Mouse (Mus musculus) adrenal gland, postnatal 14 days (tissue): ENCODE results near the gene Nmrk1. TPM values are rescaled to one million over a fixed set of nuclear protein-coding genes. Genes with fewer than 3 reads are reported as not detected.
"Not testable (repeated sequence)": the region's sequence is repeated elsewhere in the genome, so short reads cannot be mapped to it uniquely, and the experiment has no call there.

Experiments used
- DNase-seq: peaks from one replicate; pipeline ENCODE4 v3.0.0; 2021; ENCODE audit warnings: mixed read lengths
- long read RNA-seq, 2 experiments: library from polyadenylated mRNA; stranded (forward); transcript quantifications; one replicate each; pipeline ENCODE4 v2.0.0; 2021
- total RNA-seq: library from RNA; stranded (reverse); gene quantifications from 2 replicates; pipeline ENCODE4 v1.2.3, GENCODE M21; 2021

Nmrk1 gene
- total RNA-seq, result 8.8 and 13.6 TPM in 2 replicates
- long read RNA-seq, experiment 1, transcript Nmrk1-206 (9 exons, 1,940 nt), result major isoform, 6 of 11 reads
- long read RNA-seq, experiment 1, partial matches to known transcripts, result 0 of 11 reads
- long read RNA-seq, experiment 1, other reads (novel, unspliced or antisense), result 5 of 11 reads
- long read RNA-seq, experiment 2, transcript Nmrk1-206 (9 exons, 1,940 nt), result major isoform, 11 of 19 reads
- long read RNA-seq, experiment 2, partial matches to known transcripts, result 1 of 19 reads
- long read RNA-seq, experiment 2, other reads (novel, unspliced or antisense), result 7 of 19 reads

GRCm38 (mm10) chr19:18631644-18632219, at the start of gene Nmrk1, which contains the start of gene Ostf1:
Gene Nmrk1 (plus strand): TSS chr19:18631950.
Gene Ostf1 (minus strand): TSS chr19:18631823.
- peak; percentile 99 for DNase-seq

GRCm38 (mm10) chr19:18582226-18582625, 49.5 kb upstream of the Nmrk1 start:
- DNase-seq, result no peak

DNA sequence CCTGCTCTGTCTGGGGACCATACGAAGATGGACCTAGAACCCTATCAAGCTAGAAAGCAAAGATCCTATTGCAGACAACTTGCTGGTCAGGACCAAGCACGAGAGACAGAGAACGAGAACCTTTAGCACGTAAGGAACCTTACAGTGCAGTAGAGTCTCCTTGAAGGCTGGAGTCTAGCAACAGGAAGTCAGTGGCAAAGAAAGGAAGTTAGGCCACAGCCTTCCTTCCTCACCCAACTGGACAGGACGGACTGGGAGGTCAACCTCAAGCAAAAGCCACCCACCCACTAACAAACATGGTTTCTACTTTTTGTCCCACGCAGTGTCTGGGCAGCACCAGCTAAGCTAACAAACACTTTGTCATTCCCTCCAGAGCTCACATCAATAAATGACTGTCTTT, 48.9 kb upstream of the Nmrk1 start:
- no peak for DNase-seq

DNA sequence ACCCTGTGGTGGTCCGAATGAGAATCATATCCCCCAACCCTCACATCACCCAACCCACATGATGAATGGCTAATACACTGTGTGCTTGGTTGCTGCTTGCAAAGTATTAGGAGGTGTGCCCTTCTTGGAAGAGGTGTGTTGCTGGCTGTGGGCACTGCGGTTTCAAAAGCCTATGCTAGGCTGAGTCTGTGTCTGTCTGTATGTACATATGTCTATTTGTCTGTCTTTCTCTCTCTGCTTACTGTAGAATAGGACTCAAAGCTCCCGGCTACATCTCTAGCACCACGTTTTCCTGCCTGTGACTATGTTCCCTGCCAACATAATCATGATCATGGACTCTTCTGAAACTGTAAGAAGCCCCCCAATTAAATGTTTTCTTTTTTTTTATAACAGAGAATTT, 48.0 kb upstream of the Nmrk1 start:
- no peak for DNase-seq

GRCm38 (mm10) chr19:18584621-18585020, 47.1 kb upstream of the Nmrk1 start:
- no peak for DNase-seq

- no peak for DNase-seq
Observed at GRCm38 (mm10) chr19:18587118-18587517, 44.6 kb upstream of the Nmrk1 start.

GRCm38 (mm10) chr19:18588243-18588642, 43.5 kb upstream of the Nmrk1 start:
- DNase-seq, result no peak

- not testable (repeated sequence) for DNase-seq
Observed at GRCm38 (mm10) chr19:18588801-18589200, 42.9 kb upstream of the Nmrk1 start.

- DNase-seq, result no peak
Observed at GRCm38 (mm10) chr19:18589276-18589675, 42.5 kb upstream of the Nmrk1 start.

- DNase-seq, result no peak
Observed at GRCm38 (mm10) chr19:18590234-18590633, 41.5 kb upstream of the Nmrk1 start.

GRCm38 (mm10) chr19:18590942-18591354, 40.8 kb upstream of the Nmrk1 start:
- DNase-seq, result no peak

DNA sequence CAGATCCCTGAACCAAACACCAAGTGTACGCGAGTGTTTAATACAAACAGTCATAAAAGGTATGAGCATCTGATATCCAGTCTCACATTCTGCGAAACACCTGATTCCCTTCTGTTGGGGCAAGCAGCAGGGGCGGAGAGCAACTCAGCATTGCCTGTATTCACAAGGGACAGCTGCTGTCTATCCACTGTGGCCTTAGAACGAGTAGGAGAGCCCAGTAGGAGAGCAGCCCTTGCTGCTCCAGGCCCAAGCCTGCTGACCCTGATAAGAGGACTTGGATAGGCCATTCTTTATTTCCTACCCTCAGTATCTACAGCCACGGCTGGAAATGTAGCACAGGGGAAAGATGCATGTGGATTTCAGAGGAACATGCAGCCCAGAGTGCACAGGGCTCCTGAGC, 38.8 kb upstream of the Nmrk1 start:
- DNase-seq, result no peak

DNA sequence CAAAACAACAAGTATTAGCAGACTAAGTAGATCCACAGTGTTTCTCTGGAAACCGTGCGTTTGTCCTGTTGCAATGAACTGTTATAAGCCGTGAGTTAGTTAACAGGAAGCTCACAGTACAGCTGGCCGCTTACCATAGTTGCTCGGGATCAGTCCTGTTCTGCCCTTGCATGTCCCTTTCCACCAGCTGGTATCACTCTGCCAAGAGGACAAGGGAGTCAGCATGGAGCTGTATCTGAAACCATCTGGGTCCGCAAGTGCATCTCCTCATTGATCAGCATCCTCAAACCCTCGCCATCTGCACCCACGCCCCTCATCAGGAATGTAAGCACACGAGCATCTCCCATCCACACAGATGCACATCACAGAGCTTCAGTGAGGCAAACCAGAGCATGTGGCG, 38.0 kb upstream of the Nmrk1 start:
- no peak for DNase-seq

DNA sequence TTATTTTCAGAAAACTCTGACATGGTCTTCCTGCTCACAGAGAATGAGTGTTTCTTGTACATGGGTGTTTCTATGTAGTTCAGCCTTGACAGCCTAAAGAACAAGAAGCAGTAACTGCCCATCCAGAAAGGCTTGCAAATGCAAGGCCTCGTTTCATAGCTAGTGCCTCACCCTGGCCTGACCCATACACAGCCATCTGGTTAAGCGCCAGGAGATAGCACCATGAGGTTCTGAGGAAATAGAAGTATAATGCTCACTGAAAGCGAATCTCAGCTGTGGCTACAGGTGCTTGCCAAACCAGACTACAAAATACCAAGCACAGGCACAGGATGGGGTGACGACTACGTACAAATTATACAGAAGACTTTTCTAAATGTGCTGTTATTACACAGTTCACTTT, 34.9 kb upstream of the Nmrk1 start:
- DNase-seq, result no peak

DNA sequence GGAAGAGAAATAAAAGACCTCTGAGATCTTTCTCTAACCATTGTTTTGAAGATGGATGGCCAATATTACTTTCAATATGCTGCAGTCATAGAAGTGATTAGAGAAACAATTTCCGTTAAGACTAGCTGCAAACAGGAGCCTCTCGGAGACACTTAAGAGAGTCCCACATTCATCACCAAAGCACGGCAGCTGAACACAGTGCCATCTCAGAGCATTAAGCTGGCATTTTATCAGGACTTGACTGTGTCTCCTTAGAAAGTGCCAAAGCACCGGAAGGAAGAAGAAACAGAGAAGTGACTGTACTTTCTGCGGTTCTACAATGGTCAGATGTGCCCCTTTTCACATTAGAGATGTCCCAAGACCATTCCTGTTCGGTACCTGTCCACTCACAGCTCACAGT, 34.0 kb upstream of the Nmrk1 start:
- DNase-seq, result no peak

DNA sequence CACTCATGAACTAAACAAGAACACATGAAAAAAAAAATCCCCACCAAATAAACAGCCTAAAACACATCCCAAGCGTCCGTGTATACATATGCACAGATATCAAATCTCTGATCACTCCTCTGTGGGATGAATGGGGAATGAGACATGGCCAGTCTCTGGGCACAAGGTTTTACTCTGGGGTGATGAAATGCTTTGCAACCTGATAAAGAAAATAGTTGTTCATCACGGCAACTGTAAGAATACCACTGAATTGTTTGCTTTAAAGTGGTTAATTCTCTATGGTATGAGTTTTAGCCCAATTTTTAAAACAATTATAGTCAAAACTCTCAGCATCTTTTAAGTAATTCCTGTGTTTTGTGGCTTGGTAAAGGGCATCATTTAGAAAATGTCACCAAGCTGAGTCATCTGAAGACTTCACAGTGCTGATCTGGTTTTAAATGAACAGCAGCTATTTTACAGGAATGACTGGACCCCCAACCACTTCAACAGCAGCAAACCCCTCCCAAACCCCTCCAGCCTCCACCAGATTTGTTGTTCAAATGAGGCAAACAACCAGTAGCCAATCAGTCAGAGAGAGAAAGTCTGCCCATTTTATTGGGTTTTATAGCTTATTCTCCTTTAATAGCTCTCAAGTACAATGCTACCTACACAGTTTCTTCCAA, 33.4 kb upstream of the Nmrk1 start:
- DNase-seq, result no peak

- peak; percentile 63 for DNase-seq
Observed at GRCm38 (mm10) chr19:18599051-18599450, 32.7 kb upstream of the Nmrk1 start.

GRCm38 (mm10) chr19:18599650-18600049, 32.1 kb upstream of the Nmrk1 start:
- no peak for DNase-seq

GRCm38 (mm10) chr19:18600611-18601010, 31.1 kb upstream of the Nmrk1 start:
- no peak for DNase-seq

DNA sequence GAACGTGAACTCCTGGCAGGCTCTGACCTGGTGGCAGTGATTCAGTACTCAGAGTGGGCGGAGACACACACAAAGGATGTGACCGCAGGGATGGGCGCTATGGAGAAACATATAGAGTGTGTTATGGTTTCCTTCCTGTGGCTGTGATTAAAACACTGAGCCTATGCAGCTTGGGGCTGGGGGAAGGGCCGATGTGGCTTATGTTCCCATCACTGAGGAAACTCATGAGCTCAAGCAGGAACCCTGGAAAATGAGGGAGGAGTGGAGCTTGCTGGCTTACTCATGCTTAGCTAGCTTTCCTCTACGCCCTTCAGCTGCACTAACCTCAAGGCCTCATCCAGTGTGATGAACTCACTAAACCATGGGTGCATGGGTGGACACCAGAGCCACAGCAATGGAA, 28.7 kb upstream of the Nmrk1 start:
- peak; percentile 55 for DNase-seq

DNA sequence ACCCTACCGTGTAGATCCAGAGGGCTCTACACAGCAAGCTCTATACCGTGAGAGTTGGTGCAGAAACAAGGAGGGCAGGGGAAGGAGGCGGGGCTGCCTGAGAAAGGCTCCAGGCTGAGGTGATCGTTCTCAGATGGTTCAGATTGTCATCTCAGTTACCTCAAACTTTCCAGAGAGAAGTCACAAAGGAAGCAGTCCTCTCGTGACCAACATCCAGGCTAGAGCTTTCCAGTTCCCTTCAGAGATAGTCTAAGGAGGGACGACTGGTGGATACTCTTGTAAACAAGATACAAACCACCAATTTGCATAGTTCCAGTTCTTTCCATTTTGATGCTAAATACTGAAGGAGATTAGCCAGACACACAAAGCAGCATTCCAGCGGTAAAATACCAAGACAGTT, 23.8 kb upstream of the Nmrk1 start:
- no peak for DNase-seq

- peak; percentile 73 for DNase-seq
Observed at GRCm38 (mm10) chr19:18608975-18609374, 22.8 kb upstream of the Nmrk1 start.

DNA sequence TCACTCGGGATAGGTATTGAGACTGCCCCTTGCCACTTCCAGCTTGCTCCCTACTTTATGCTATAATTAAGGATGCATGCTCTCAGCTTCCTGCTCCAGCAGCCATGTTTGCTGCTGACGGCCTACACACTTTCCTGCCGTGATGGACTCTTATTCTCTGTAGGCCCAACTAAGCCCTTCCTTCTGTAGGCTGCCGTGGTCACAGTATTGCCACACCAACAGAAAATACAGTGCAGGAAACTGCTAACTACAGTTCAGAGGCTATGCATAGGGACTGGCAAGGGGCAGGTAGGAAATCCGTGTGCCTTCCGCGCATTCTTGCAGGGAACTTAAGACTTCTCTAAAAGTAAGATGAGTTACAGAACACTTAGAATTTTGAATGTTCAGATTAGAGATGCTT, 17.4 kb upstream of the Nmrk1 start:
- DNase-seq, result no peak
